Mouse (Mus musculus): ENCODE data around the gene M1ap.

- TF ChIP-seq USF1 (IDR thresholded peaks at IDR 0.05; ENCODE audit: low read depth) (no peak), CTCF (IDR thresholded peaks at IDR 0.05; ENCODE audit: control insufficient read depth, insufficient read depth, insufficient read length) (no peak), MYOD1 (IDR thresholded peaks at IDR 0.05; ENCODE audit: control insufficient read depth, insufficient read length, low read depth) (no peak), MAX (IDR thresholded peaks at IDR 0.05) (no peak), CEBPB (IDR thresholded peaks at IDR 0.05; ENCODE audit: low read depth) (no peak)
Observed at GRCm38 (mm10) chr6:82916459-82916858, 30.2 kb upstream of the M1ap start.

Measured in C2C12 (cell line).